In the genomic region with DNA sequence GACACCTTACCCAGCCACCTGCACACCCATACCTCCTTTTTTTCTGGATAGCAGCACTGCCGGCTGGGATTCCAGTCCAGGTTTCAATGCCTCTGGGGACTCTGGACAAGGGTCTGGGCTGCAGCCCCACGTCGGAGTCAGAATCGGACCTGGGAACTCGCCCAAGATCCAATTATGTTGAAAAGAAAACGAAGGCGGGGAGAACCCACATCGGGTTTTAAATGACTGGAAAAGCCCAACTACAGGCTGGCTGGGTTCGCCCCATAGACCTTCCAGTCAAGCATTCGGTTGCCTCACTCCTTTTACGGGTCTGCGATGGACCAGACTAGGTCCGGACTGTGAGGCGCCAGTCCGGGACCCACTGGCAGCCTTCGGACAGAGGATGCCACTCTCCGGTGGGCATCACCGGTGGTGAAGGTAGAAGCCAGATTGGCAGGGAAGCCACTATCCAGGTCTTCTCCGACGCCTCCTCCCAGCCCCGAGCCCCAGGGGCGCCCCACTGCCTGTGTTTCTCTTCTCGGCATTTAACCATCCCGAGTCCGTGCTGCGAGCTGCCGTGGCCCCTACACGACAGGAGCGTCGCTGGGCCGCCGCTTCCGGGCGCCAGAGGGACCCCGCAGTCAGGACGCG, we compare ENCODE assay signal across 8 mouse cellular contexts. TPM values are rescaled to one million over a fixed set of nuclear protein-coding genes. Genes with fewer than 3 reads are reported as not detected.
A peak's percentile ranks its signal among the peaks of the same experiment; 100 is the strongest.
DNase-seq lines count a peak whose midpoint lies in the region; ATAC-seq lines count a peak whose summit lies in the region.

No protein-coding gene starts in this region.

- H3K4me2 ChIP-seq in hindbrain, embryonic 12.5 days (replicated peaks): peak overlapping the region; percentile 98
- peak overlapping the region; percentile 98 for H3K4me2 ChIP-seq in midbrain, embryonic 15.5 days

- H3K9ac ChIP-seq in hindbrain, embryonic 12.5 days: peak overlapping the region; percentile 39
- H3K9ac ChIP-seq in midbrain, embryonic 15.5 days: peak overlapping the region; percentile 65

- peak overlapping the region; percentile 64; the same call in 1 of the 2 replicates for H3K27ac ChIP-seq in hindbrain, embryonic 12.5 days
- H3K27ac ChIP-seq in midbrain, embryonic 15.5 days: peak overlapping the region; percentile 35

- no peaks in the 10 kb centered on the region for H3K36me3 ChIP-seq in hindbrain, embryonic 12.5 days
- no peaks in the 10 kb centered on the region for H3K36me3 ChIP-seq in midbrain, embryonic 15.5 days (replicated peaks)

- H3K27me3 ChIP-seq in hindbrain, embryonic 12.5 days: peaks cover 96% of the 10 kb centered on the region
- peaks cover 24% of the 10 kb centered on the region for H3K27me3 ChIP-seq in midbrain, embryonic 15.5 days (replicated peaks)

- WGBS in hindbrain, embryonic 12.5 days: under 1% methylated on average over 36 of the region's 37 CpGs
- WGBS in midbrain, embryonic 15.5 days: 2% methylated on average over 37 of the region's 37 CpGs

- DNase-seq in cerebellum, adult 11-12 months: peak; percentile 57
- DNase-seq in right cerebral cortex, adult 18-20 months: peak; percentile 22
- no peak for DNase-seq in right cerebral cortex, postnatal 25 days
- no peak for DNase-seq in testis, postnatal 10 days (ENCODE audit: low spot score)
- no peak for DNase-seq in gastrocnemius, postnatal 36 days

- intact Hi-C loops in gastrocnemius, postnatal 36 days (cut with DNase I): no loop called here

- H3K4me3 ChIP-seq in hindbrain, embryonic 12.5 days: peak overlapping the region; percentile 66
- H3K4me3 ChIP-seq in midbrain, embryonic 15.5 days: peak overlapping the region; percentile 76

- H3K4me1 ChIP-seq in hindbrain, embryonic 12.5 days: peaks cover 83% of the 10 kb centered on the region
- H3K4me1 ChIP-seq in midbrain, embryonic 15.5 days: peaks cover 57% of the 10 kb centered on the region

- ATAC-seq in cerebellum, adult (ENCODE audit: insufficient number of reproducible peaks, low FRiP score, low TSS enrichment): no peak
- no peak for ATAC-seq in hindbrain, embryonic 12.5 days (ENCODE audit: low FRiP score)
- ATAC-seq in midbrain, embryonic 15.5 days (replicated peaks): no peak

- no peaks in the 10 kb centered on the region for H3K9me3 ChIP-seq in hindbrain, embryonic 12.5 days (replicated peaks)
- no peaks in the 10 kb centered on the region for H3K9me3 ChIP-seq in midbrain, embryonic 15.5 days

RNA-seq across cellular contexts. Expression of a gene that starts 1.3 kb away (rescaled TPM):
- 14.8 and 15.2 TPM in 2 replicates for polyA plus RNA-seq in hindbrain, embryonic 12.5 days (2016; fragmentation: Nextera tagmentation; extraction: Ambion mirVana)
- polyA plus RNA-seq in midbrain, embryonic 15.5 days (2015; fragmentation: Nextera tagmentation; extraction: Ambion mirVana): 13.6 and 13.7 TPM in 2 replicates
- total RNA-seq in gastrocnemius, postnatal 36 days (2021): under 1 TPM in 1 of 2 experiments, not detected in 1; 0.10 TPM

RNA-seq across cellular contexts. Expression of a gene that starts 53.8 kb away (rescaled TPM):
- polyA plus RNA-seq in hindbrain, embryonic 12.5 days (2016; fragmentation: Nextera tagmentation; extraction: Ambion mirVana): 17.4 and 18.3 TPM in 2 replicates
- polyA plus RNA-seq in midbrain, embryonic 15.5 days (2015; fragmentation: Nextera tagmentation; extraction: Ambion mirVana): 13.1 and 14.6 TPM in 2 replicates
- 10 to 100 TPM; 23.6 to 25.9 TPM for total RNA-seq in gastrocnemius, postnatal 36 days (2021)

RNA-seq across cellular contexts. Expression of a gene that starts 57.7 kb away (rescaled TPM):
- polyA plus RNA-seq in hindbrain, embryonic 12.5 days (2016; fragmentation: Nextera tagmentation; extraction: Ambion mirVana): 22.2 and 24.9 TPM in 2 replicates
- polyA plus RNA-seq in midbrain, embryonic 15.5 days (2015; fragmentation: Nextera tagmentation; extraction: Ambion mirVana): 20.7 and 22.2 TPM in 2 replicates
- 1 to 10 TPM; 3.8 to 3.9 TPM for total RNA-seq in gastrocnemius, postnatal 36 days (2021)

Comparison
In these comparisons a context has a peak if more than half of its experiments do, and no peak if none do; other contexts are left out.
1. DNase-seq: peak in cerebellum, adult 11-12 months (single experiment) and right cerebral cortex, adult 18-20 months (single experiment); none in right cerebral cortex, postnatal 25 days (single experiment), testis, postnatal 10 days (single experiment) and gastrocnemius, postnatal 36 days (0 of 2).